Mouse (Mus musculus): ENCODE data around the gene Mvb12b.

DNA sequence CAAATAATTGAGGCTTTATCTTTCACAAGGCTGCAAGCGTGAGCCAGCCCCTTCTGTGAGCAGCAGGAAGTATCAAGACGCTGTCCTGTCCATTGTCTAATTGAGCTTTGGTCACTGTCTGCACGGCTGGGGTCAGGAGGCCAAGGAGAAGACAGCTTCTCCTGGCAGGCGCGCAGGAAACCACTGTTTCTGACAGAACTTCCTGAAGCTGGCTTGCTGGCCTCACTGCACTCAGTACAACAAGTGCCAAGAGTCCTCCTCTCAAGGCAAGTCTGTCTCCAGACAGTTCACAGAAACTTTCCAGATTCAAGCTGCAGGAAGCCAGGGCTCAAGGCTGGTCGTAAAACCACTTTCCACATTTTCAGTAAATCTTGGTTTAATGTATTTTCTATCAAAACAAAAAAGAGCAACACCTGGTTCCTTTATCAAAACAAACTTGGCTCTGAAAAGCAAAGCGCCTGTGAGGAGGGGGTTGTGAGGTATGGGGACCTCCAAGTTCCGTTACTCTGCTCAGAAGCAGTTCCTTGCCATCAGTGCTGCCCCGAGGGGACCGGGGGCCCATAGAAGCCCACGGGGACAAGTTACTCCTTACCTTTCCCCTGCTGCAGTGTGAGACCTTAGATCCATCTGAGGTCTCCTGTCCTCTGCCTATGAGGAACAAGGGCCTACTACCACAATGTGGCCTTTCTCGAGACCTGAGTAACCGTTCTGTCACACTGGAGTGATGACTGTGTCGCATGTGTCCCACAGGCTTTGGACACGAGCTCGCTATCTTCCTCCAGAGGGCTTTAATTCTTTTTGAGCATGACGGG, 17.2 kb downstream of the Mvb12b start:
- TF ChIP-seq CTCF (IDR thresholded peaks at IDR 0.05; ENCODE audit: extremely low read depth, insufficient read depth, insufficient read length, insufficient replicate concordance) (no peak), POLR2A (IDR thresholded peaks at IDR 0.05; ENCODE audit: low read depth, low read length) (no peak)
